Mouse (Mus musculus): ENCODE measurements around the gene Gm12887.

The Gm12887 gene

DNA sequence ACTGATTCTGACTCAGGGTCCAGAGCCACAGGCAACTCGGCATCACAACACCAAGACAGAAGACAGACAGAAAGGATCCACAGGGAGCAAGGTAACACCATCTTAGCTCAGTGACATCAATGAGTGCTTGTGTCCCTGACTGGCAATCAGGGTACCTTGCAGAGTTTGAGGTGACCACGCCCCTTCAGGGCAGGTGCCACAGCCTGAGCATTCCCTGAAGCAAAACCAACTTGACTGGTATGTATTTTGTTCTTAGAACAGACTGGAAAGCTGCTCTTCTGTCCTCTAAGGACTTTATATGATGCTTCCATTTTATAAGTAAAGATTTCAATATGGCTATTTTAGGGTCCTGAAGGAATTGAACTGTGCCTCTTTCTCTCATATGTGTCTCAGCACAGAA is at the start of gene Gm12887:
Gene Gm12887 (minus strand): TSS at position 101 of the 400 bp plus-strand sequence.
- DNase-seq (ENCODE audit: extremely low read depth, low read depth, low spot score): no peak

DNA sequence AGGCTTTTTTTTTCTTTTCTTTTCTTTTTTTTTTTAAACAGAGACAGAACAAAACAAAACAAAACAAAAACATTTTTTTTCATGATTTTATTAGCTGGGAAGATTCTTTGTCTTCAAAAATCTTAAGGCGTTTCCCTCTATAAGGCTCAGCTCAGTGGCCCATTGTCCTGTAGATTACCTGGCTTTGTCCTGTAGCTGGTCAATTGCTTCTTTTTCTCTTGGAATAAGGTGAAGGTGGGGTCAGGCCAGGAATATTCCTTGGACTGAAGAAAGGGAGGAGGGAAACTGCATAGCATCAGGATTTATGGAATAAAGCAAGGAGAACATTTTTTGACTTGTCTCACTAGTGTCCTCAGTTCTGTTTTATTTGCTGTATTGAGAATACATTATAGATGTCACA is 35.1 kb upstream of the Gm12887 start:
- no peak for DNase-seq (ENCODE audit: extremely low read depth, low read depth, low spot score)
